Mouse (Mus musculus) liver, embryonic 16.5 days (tissue): ENCODE data around the gene Ydjc. TPM values are rescaled to one million over a fixed set of nuclear protein-coding genes. Genes with fewer than 3 reads are reported as not detected.
A peak's percentile ranks its signal among the peaks of the same experiment; 100 is the strongest.

Experiments used
- ATAC-seq: fragments of 200-750 bp; cut with Nextera tagmentation; 2 replicates; pipeline ENCODE4 v1.8.0; 2017; ENCODE audit warnings: low read depth, mild to moderate bottlenecking, moderate number of reproducible peaks, moderate library complexity
- H3K27ac ChIP-seq: fragments of 300-500 bp; sonication (generic); 2 replicates; pipeline ENCODE4 v1.5.1; 2014; ENCODE audit warnings: mild to moderate bottlenecking, low read length
- H3K27me3 ChIP-seq: fragments of 300-500 bp; sonication (generic); 2 replicates; pipeline ENCODE4 v1.6.1; 2014; ENCODE audit warnings: low read depth, low read length, mixed read lengths; ENCODE audit not compliant: control insufficient read depth, insufficient read depth
- H3K36me3 ChIP-seq: fragments of 300-500 bp; sonication (generic); 2 replicates; pipeline ENCODE4 v1.6.1; 2014; ENCODE audit warnings: mild to moderate bottlenecking; ENCODE audit not compliant: control insufficient read depth, insufficient read depth
- H3K4me1 ChIP-seq: fragments of 300-500 bp; sonication (generic); 2 replicates; pipeline ENCODE4 v1.6.1; 2014; ENCODE audit warnings: low read depth, low read length, mixed read lengths; ENCODE audit not compliant: control insufficient read depth
- H3K4me2 ChIP-seq: fragments of 300-500 bp; sonication (generic); 2 replicates; pipeline ENCODE4 v1.6.1; 2014; ENCODE audit warnings: low read depth, low read length, mixed read lengths
- H3K4me3 ChIP-seq: fragments of 300-500 bp; sonication (generic); 2 replicates; pipeline ENCODE4 v1.5.1; 2014; ENCODE audit warnings: low read depth, mild to moderate bottlenecking, low read length
- H3K9ac ChIP-seq: fragments of 300-500 bp; sonication (generic); 2 replicates; pipeline ENCODE4 v1.6.1; 2014; ENCODE audit warnings: low read depth, low read length
- H3K9me3 ChIP-seq: fragments of 300-500 bp; sonication (generic); replicated peaks from 2 replicates; pipeline ENCODE4 v1.6.1; 2016; ENCODE audit warnings: low read length; ENCODE audit not compliant: control insufficient read depth
- WGBS: fragments of 180-500 bp; shearing (Covaris S2); extraction: QIAGEN DNeasy Blood & Tissue Kit; methylation state at CpG from one replicate; pipeline ENCODE4 v1.1.7; 2014; ENCODE audit not compliant: insufficient replicate concordance; 5-methylcytosine and 5-hydroxymethylcytosine counted together
- polyA plus RNA-seq: library from polyadenylated mRNA; unstranded; fragments of >200 nt; fragmentation: Nextera tagmentation; extraction: Ambion mirVana; gene quantifications from 2 replicates; pipeline ENCODE4 v1.2.1, GENCODE M21; 2015

Ydjc gene
- polyA plus RNA-seq, 1 experiment from 2014 or later = 5.6 TPM

- peak within 1 kb of the TSS; percentile 55; the same call in 1 of the 2 replicates for H3K27ac ChIP-seq
- H3K9ac ChIP-seq = peak within 1 kb of the TSS; percentile 66
- no peaks in the 10 kb centered on the region for H3K36me3 ChIP-seq
- H3K4me2 ChIP-seq = peak within 1 kb of the TSS; percentile 91
- peak; percentile 99 for ATAC-seq
- no peaks in the 10 kb centered on the region for H3K9me3 ChIP-seq
- peaks cover 16% of the 10 kb centered on the region for H3K4me1 ChIP-seq
- WGBS = under 1% methylated on average over 25 of the region's 25 CpGs
- H3K4me3 ChIP-seq = peak within 1 kb of the TSS; percentile 60
- no peaks in the 10 kb centered on the region for H3K27me3 ChIP-seq
Observed at GRCm38 (mm10) chr16:17124871-17125520, 19.4 kb upstream of the Ydjc start, which contains the start of gene 2610318N02Rik. Gene 2610318N02Rik (minus strand): TSS chr16:17125167.

- WGBS = 88% methylated on average over 1 of the region's 1 CpGs
- Histone ChIP-seq H3K4me3 (no peak overlapping the region), H3K27ac (no peak overlapping the region), H3K4me1 (peaks cover 25% of the 10 kb centered on the region), H3K27me3 (no peaks in the 10 kb centered on the region), H3K36me3 (no peaks in the 10 kb centered on the region), H3K9me3 (no peaks in the 10 kb centered on the region), H3K9ac (no peak overlapping the region), H3K4me2 (no peak overlapping the region)
- ATAC-seq = no peak
Observed at GRCm38 (mm10) chr16:17127292-17127691, 17.1 kb upstream of the Ydjc start.

- 2% methylated on average over 43 of the region's 43 CpGs for WGBS
- no peaks in the 10 kb centered on the region for H3K9me3 ChIP-seq
- H3K4me3 ChIP-seq = peak overlapping the region; percentile 93
- peak overlapping the region; percentile 62 for H3K27ac ChIP-seq
- no peaks in the 10 kb centered on the region for H3K27me3 ChIP-seq
- no peak for ATAC-seq
- H3K4me1 ChIP-seq = peaks cover 9% of the 10 kb centered on the region
- peak overlapping the region; percentile 100 for H3K4me2 ChIP-seq
- peak overlapping the region; percentile 82 for H3K9ac ChIP-seq
- no peaks in the 10 kb centered on the region for H3K36me3 ChIP-seq
Observed at GRCm38 (mm10) chr16:17131191-17132088, 13.0 kb upstream of the Ydjc start.

DNA sequence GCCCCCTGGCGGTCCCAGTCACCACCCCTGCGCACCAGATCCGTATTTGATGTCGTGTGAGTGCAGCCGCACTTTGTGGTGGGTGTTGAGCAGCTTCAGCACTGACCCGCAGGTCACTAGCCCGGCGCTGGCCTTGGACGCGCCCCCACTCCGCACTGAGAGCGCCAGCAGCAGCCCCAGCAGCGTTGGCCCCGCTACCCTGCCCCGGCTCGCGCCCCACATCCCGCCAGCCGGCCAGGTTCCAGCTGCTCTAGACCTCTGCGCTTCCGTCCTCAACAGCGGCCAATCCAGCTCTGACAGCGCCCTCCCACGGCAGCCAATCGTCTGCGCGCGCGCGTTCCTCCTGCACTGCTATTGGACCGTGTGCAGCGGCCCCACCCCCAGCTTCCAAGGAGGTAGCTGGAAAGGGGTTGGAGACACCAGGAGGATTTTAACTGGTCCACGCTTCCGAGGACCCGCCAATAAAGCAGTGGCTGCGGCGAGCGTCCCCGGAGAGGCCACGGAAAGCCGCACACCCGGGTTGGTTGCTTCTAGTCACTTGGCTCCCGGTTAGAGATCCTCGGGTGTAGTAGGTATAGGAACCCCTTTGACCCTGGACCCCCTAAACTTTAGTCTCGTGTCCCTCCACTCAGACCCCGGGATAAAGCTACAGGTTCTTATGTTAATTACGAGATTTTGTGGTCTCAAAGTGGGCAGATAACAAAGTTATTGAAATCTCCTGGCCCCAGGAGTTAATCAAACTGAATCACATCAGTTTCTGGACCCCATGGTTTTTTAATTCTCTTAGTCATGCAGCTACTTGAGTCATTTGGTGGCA, 12.1 kb upstream of the Ydjc start, which contains the start of gene Sdf2l1:
Gene Sdf2l1 (minus strand): TSS at position 295 of the 817 bp plus-strand sequence.
- Histone ChIP-seq H3K4me2 (peak within 1 kb of the TSS; percentile 100), H3K27me3 (no peaks in the 10 kb centered on the region), H3K4me1 (peaks cover 9% of the 10 kb centered on the region), H3K4me3 (peak within 1 kb of the TSS; percentile 93), H3K9ac (peak within 1 kb of the TSS; percentile 82), H3K27ac (peak within 1 kb of the TSS; percentile 62), H3K9me3 (no peaks in the 10 kb centered on the region), H3K36me3 (no peaks in the 10 kb centered on the region)
- ATAC-seq = peak; percentile 99
- WGBS = under 1% methylated on average over 47 of the region's 47 CpGs

GRCm38 (mm10) chr16:17132906-17133200, 11.6 kb upstream of the Ydjc start:
- no peak for ATAC-seq
- Histone ChIP-seq H3K9ac (peak overlapping the region; percentile 66), H3K4me2 (peak overlapping the region; percentile 100), H3K9me3 (no peaks in the 10 kb centered on the region), H3K36me3 (no peaks in the 10 kb centered on the region), H3K27me3 (no peaks in the 10 kb centered on the region), H3K27ac (no peak overlapping the region), H3K4me3 (peak overlapping the region; percentile 93), H3K4me1 (peaks cover 9% of the 10 kb centered on the region)
- 40% methylated on average over 7 of the region's 7 CpGs for WGBS

GRCm38 (mm10) chr16:17137355-17137754, 7.1 kb upstream of the Ydjc start:
- H3K27ac ChIP-seq = no peak overlapping the region
- no peak overlapping the region for H3K4me3 ChIP-seq
- H3K4me2 ChIP-seq = no peak overlapping the region
- WGBS = 70% methylated on average over 15 of the region's 15 CpGs
- no peak for ATAC-seq
- H3K9me3 ChIP-seq = no peaks in the 10 kb centered on the region
- H3K9ac ChIP-seq = no peak overlapping the region
- H3K4me1 ChIP-seq = no peaks in the 10 kb centered on the region; the same call in 1 of the 2 replicates
- no peaks in the 10 kb centered on the region for H3K36me3 ChIP-seq
- H3K27me3 ChIP-seq = no peaks in the 10 kb centered on the region

DNA sequence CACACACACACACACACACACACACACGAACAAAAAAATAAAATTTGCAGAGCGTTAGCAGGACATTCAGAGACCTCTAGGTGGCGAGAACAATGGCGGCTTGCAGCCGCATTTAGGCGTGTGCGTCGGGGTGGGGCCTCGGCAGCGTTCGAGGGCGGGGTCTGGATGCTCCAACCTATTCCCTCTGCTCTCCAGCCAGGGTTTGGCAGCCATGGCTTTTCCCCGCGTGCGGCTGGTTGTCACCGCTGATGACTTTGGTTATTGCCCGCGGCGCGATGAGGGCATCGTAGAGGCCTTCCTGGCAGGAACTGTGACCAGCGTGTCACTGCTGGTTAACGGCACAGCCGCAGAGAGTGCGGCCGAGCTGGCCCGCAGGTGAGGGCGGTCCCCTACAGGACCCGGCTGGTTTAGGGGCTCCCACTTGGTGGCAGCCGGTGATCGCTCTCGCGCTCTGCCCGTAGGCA, 2.4 kb downstream of the Ydjc start, which contains the start of gene Ccdc116:
Gene Ccdc116 (minus strand): TSS at position 458 of the 464 bp plus-strand sequence.
- H3K4me2 ChIP-seq = peak within 1 kb of the TSS; percentile 99
- H3K4me1 ChIP-seq = peaks cover 15% of the 10 kb centered on the region
- H3K36me3 ChIP-seq = no peaks in the 10 kb centered on the region; the same call in 1 of the 2 replicates
- no peaks in the 10 kb centered on the region for H3K9me3 ChIP-seq
- under 1% methylated on average over 34 of the region's 34 CpGs for WGBS
- H3K9ac ChIP-seq = peak within 1 kb of the TSS; percentile 64
- H3K27me3 ChIP-seq = no peaks in the 10 kb centered on the region
- peak within 1 kb of the TSS; percentile 32; the same call in 1 of the 2 replicates for H3K27ac ChIP-seq
- ATAC-seq = peak; percentile 79
- peak within 1 kb of the TSS; percentile 73 for H3K4me3 ChIP-seq

DNA sequence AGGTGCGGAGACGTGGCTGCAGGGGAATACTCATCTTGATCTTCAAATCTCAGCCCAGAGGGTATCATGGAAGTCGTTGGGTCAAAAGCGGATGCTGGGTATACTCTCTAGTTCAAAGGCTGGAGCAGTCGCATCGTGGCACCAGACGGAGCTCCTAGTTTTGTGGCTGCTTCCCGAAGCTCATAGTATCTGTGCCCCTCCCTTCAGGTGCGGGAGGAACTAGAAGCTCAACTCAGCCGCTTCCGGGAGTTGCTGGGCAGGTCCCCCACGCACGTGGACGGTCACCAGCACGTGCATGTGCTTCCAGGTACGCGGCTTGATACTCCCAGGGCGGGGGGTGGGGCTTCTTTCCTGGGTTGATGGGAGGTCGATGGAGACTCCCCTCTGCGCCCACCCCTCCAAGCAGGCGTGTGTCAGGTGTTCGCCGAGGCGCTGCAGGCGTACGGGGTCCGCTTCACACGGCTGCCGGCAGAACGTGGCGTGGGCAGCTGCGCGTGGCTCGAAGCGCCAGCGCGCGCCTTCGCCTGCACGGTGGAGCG, 3.0 kb downstream of the Ydjc start:
- 2% methylated on average over 41 of the region's 41 CpGs for WGBS
- Histone ChIP-seq H3K9ac (peak overlapping the region; percentile 64), H3K4me1 (peaks cover 15% of the 10 kb centered on the region), H3K4me2 (peak overlapping the region; percentile 99), H3K36me3 (peaks cover 2% of the 10 kb centered on the region; the same call in 1 of the 2 replicates), H3K4me3 (peak overlapping the region; percentile 73), H3K27me3 (no peaks in the 10 kb centered on the region), H3K27ac (no peak overlapping the region), H3K9me3 (no peaks in the 10 kb centered on the region)
- ATAC-seq = no peak
